Mouse (Mus musculus) forebrain, embryonic 15.5 days (tissue): ENCODE results near the gene Ddx59. TPM values are rescaled to one million over a fixed set of nuclear protein-coding genes. Genes with fewer than 3 reads are reported as not detected.

ENCODE experiments used
- ATAC-seq: fragments of 200-750 bp; cut with Nextera tagmentation; replicated peaks from 2 replicates; pipeline ENCODE4 v1.8.0; 2017; ENCODE audit warnings: mild to moderate bottlenecking, moderate TSS enrichment, moderate library complexity
- H3K27ac ChIP-seq: fragments of 300-500 bp; sonication (generic); replicated peaks from 2 replicates; pipeline ENCODE4 v1.5.1; 2015; ENCODE audit warnings: mild to moderate bottlenecking, inconsistent platforms
- H3K27me3 ChIP-seq: fragments of 300-500 bp; sonication (generic); 2 replicates; pipeline ENCODE4 v1.6.1; 2015; ENCODE audit warnings: inconsistent platforms
- H3K36me3 ChIP-seq: fragments of 300-500 bp; sonication (generic); 2 replicates; pipeline ENCODE4 v1.6.1; 2015; ENCODE audit warnings: mild to moderate bottlenecking, inconsistent platforms
- H3K4me1 ChIP-seq: fragments of 300-500 bp; sonication (generic); 2 replicates; pipeline ENCODE4 v1.6.1; 2015; ENCODE audit warnings: inconsistent platforms
- H3K4me2 ChIP-seq: fragments of 300-500 bp; sonication (generic); replicated peaks from 2 replicates; pipeline ENCODE4 v1.6.1; 2015; ENCODE audit warnings: mild to moderate bottlenecking, inconsistent platforms
- H3K4me3 ChIP-seq: fragments of 300-500 bp; sonication (generic); 2 replicates; pipeline ENCODE4 v1.5.1; 2015; ENCODE audit warnings: mild to moderate bottlenecking, inconsistent platforms
- H3K9ac ChIP-seq: fragments of 300-500 bp; sonication (generic); replicated peaks from 2 replicates; pipeline ENCODE4 v1.6.1; 2015; ENCODE audit warnings: mild to moderate bottlenecking, inconsistent platforms
- H3K9me3 ChIP-seq: fragments of 300-500 bp; sonication (generic); 2 replicates; pipeline ENCODE4 v1.6.1; 2016; ENCODE audit warnings: inconsistent platforms
- WGBS: fragments of 180-500 bp; shearing (Covaris S2); methylation state at CpG from one replicate; pipeline ENCODE4 v1.1.7; 2015; ENCODE audit warnings: mixed read lengths; 5-methylcytosine and 5-hydroxymethylcytosine counted together
- polyA plus RNA-seq: library from polyadenylated mRNA; unstranded; fragments of >200 nt; fragmentation: Nextera tagmentation; extraction: Ambion mirVana; gene quantifications from 2 replicates; pipeline ENCODE4 v1.2.1, GENCODE M21; 2015

Ddx59 gene
- polyA plus RNA-seq, 1 experiment from 2014 or later = 18.4 TPM

DNA sequence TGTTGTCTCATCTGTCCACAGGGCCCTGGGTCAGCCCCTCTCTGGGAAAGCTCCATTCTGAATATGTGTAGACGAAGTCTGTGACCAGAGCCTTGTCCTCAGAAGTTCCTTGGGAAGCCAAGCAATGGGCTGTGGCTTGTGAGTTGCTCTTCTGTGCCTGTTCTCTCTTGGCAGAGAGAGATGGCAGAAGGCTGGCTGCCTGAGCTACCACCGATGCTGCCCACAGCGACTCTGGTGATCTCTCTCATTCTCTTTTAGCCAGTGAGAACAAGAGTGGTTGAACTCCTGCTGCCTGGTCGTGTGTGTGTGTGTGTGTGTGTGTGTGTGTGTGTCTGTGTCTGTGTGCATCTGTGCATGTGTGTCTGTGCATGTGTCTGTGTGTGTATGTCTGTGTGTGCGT lies 37.4 kb downstream of the Ddx59 start:
- Histone ChIP-seq H3K4me1 (0 out of 2 replicates have a peak, but pooled peaks cover 3% of the 10 kb centered on the region), H3K27me3 (0 out of 2 replicates have a peak, but pooled peaks cover 3% of the 10 kb centered on the region), H3K4me2 (no peak overlapping the region), H3K36me3 (no peaks in the 10 kb centered on the region), H3K27ac (no peak overlapping the region), H3K4me3 (no peak overlapping the region), H3K9ac (no peak overlapping the region), H3K9me3 (no peaks in the 10 kb centered on the region)
- no peak for ATAC-seq
- WGBS = 75% methylated on average over 5 of the region's 5 CpGs

- no peaks in the 10 kb centered on the region for H3K36me3 ChIP-seq
- ATAC-seq = no peak
- H3K4me2 ChIP-seq = no peak overlapping the region
- H3K4me1 ChIP-seq = 0 out of 2 replicates have a peak, but pooled peaks cover 8% of the 10 kb centered on the region
- H3K9ac ChIP-seq = no peak overlapping the region
- H3K9me3 ChIP-seq = no peaks in the 10 kb centered on the region
- H3K4me3 ChIP-seq = no peak overlapping the region
- 69% methylated on average over 17 of the region's 17 CpGs for WGBS
- H3K27ac ChIP-seq = peak overlapping the region; percentile 36
- H3K27me3 ChIP-seq = 0 out of 2 replicates have a peak, but pooled peaks cover 3% of the 10 kb centered on the region
Observed at GRCm38 (mm10) chr1:136455756-136456585, 40.9 kb downstream of the Ddx59 start.

- no peaks in the 10 kb centered on the region for H3K9me3 ChIP-seq
- peak overlapping the region; percentile 11; the same call in 1 of the 2 replicates for H3K27ac ChIP-seq
- H3K9ac ChIP-seq = no peak overlapping the region
- H3K4me2 ChIP-seq = no peak overlapping the region
- WGBS = 78% methylated on average over 6 of the region's 6 CpGs
- no peak overlapping the region for H3K4me3 ChIP-seq
- ATAC-seq = no peak
- no peaks in the 10 kb centered on the region for H3K36me3 ChIP-seq
- H3K4me1 ChIP-seq = 0 out of 2 replicates have a peak, but pooled peaks cover 8% of the 10 kb centered on the region
- H3K27me3 ChIP-seq = 0 out of 2 replicates have a peak, but pooled peaks cover 3% of the 10 kb centered on the region
Observed at GRCm38 (mm10) chr1:136456741-136457140, 41.7 kb downstream of the Ddx59 start.

GRCm38 (mm10) chr1:136457403-136457802 lies 42.3 kb downstream of the Ddx59 start:
- no peak overlapping the region for H3K27ac ChIP-seq
- 0 out of 2 replicates have a peak, but pooled peaks cover 8% of the 10 kb centered on the region for H3K4me1 ChIP-seq
- H3K27me3 ChIP-seq = 0 out of 2 replicates have a peak, but pooled peaks cover 3% of the 10 kb centered on the region
- no peak for ATAC-seq
- H3K36me3 ChIP-seq = no peaks in the 10 kb centered on the region
- H3K4me2 ChIP-seq = no peak overlapping the region
- H3K4me3 ChIP-seq = no peak overlapping the region
- WGBS = 57% methylated on average over 4 of the region's 4 CpGs
- H3K9ac ChIP-seq = no peak overlapping the region
- no peaks in the 10 kb centered on the region for H3K9me3 ChIP-seq

DNA sequence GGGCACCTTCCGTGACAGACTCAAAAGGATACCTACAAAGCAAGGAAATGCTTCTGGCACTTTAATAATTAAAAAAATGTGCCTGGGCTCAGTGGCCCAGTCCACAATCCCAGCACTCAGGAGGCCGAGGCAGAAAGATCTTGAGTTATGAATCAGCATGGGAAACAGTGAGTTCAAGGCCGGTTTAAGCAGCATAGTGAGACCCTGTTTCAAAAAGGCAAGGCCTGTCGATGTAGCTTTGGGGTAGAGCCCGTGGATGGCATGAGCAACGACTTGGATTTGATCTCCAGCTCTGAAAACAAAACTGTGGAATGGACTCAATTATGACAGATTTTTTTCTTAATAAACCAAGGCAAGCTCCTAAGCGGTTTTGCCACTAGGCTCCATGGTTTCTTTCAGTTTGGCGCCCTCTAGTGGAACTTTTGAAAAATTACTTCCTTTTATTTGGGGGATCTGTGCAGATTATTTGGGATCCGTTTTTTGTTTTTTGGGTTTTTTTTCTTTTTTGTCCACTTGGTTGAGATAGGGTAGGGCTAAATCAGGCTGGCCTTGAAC lies 43.7 kb downstream of the Ddx59 start:
- Histone ChIP-seq H3K9me3 (no peaks in the 10 kb centered on the region), H3K36me3 (no peaks in the 10 kb centered on the region), H3K9ac (no peak overlapping the region), H3K4me3 (no peak overlapping the region), H3K4me2 (no peak overlapping the region), H3K27me3 (0 out of 2 replicates have a peak, but pooled peaks cover 3% of the 10 kb centered on the region), H3K27ac (no peak overlapping the region), H3K4me1 (0 out of 2 replicates have a peak, but pooled peaks cover 8% of the 10 kb centered on the region)
- 19% methylated on average over 9 of the region's 9 CpGs for WGBS
- no peak for ATAC-seq

GRCm38 (mm10) chr1:136462443-136462842 lies 47.4 kb downstream of the Ddx59 start:
- 54% methylated on average over 10 of the region's 10 CpGs for WGBS
- Histone ChIP-seq H3K4me1 (peaks cover 17% of the 10 kb centered on the region), H3K27me3 (no peaks in the 10 kb centered on the region), H3K4me2 (no peak overlapping the region), H3K36me3 (no peaks in the 10 kb centered on the region), H3K27ac (no peak overlapping the region), H3K9ac (no peak overlapping the region), H3K9me3 (no peaks in the 10 kb centered on the region), H3K4me3 (no peak overlapping the region)
- no peak for ATAC-seq

DNA sequence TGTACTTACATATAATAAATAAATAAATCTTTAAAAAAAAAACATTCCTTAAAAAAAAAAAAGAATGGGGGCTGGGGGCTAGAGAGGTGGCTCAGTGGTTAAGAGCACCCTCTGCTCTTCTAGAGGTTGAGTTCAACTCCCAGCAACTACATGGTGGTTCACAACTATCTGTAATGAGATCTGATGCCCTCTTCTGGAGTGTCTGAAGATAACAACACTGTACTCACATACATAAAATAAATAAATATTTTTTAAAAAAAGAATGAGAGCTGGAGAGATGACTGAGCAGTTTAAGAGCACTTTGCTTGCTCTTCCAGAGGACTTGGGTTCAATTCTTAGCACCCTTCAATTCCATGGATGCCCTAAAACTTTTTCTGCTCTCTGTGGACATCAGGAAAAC lies 50.1 kb downstream of the Ddx59 start:
- no peak for ATAC-seq

DNA sequence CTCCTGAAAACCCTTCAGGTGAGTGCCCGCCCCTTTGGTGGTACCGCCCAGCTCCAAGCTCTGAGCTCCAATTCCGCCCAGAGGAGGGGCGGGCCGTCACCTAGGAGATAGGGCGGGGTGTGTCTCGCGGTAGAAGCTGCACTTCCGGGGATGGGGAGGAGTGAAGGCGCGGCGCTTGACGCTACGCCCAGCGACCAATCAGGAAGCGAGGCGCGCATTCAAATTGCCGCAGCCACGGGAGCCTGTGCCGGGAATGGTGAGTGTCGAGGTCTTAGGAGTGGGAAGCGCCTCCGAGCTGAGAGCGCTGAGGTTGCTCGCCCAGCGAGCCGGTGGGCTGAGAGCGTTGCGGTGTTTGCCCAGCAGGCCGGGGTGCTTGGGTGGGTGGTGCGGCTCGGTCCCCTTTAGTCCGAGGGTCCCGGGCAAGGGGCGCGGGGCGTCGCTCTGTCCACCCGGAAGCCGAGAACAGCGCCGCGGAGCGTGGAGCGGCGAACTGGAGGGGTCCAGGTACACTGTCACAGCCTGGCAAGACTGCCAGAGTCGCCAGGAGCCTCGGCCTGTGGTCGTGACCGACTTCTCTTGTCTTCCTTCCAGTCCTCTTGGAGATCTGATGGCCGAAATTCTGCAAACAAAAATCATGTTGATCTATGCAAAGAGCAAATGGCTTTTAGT lies 51.2 kb downstream of the Ddx59 start, which contains the start of gene Kif14:
Kif14 (plus strand) TSS at position 201 of the 669 bp plus-strand sequence.
- Histone ChIP-seq H3K36me3 (no peaks in the 10 kb centered on the region), H3K9me3 (no peaks in the 10 kb centered on the region), H3K27me3 (no peaks in the 10 kb centered on the region), H3K4me2 (peak within 1 kb of the TSS; percentile 97), H3K4me3 (peak within 1 kb of the TSS; percentile 52), H3K4me1 (peaks cover 21% of the 10 kb centered on the region), H3K9ac (peak within 1 kb of the TSS; percentile 39), H3K27ac (no peak within 1 kb of the TSS)
- under 1% methylated on average over 52 of the region's 52 CpGs for WGBS
- peak; percentile 99 for ATAC-seq

More for the DNA sequence above, 50.1 kb downstream of the Ddx59 start:
- Histone ChIP-seq H3K4me1 (peaks cover 16% of the 10 kb centered on the region), H3K4me3 (no peak overlapping the region), H3K4me2 (no peak overlapping the region), H3K36me3 (no peaks in the 10 kb centered on the region), H3K27ac (no peak overlapping the region), H3K27me3 (no peaks in the 10 kb centered on the region), H3K9me3 (no peaks in the 10 kb centered on the region), H3K9ac (no peak overlapping the region)

DNA sequence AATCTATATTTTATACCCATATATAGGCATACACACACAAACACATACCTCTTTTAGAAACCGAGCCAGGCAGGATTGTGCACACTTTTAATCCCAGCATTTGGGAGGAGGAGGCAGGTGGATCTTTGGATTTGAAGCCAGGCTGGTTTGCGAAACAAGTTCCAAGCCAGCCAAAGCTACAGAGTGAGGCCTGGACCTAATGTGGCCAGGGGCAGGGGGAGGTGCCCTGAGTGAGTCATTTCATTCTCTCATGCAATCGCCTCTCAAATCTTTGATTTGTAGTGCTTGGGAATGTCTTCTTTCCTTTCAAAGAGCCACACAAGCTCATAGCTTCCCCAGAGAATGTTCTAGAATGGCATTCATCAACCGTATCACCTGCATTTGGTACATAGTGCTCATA lies 54.3 kb downstream of the Ddx59 start:
- Histone ChIP-seq H3K27ac (no peak overlapping the region), H3K4me2 (no peak overlapping the region), H3K9ac (no peak overlapping the region), H3K9me3 (no peaks in the 10 kb centered on the region), H3K4me1 (peaks cover 21% of the 10 kb centered on the region), H3K4me3 (no peak overlapping the region), H3K36me3 (peaks cover 3% of the 10 kb centered on the region; the same call in 1 of the 2 replicates), H3K27me3 (no peaks in the 10 kb centered on the region)
- no peak for ATAC-seq
- 87% methylated on average over 4 of the region's 4 CpGs for WGBS

GRCm38 (mm10) chr1:136470471-136470870 lies 55.4 kb downstream of the Ddx59 start:
- Histone ChIP-seq H3K4me1 (peaks cover 21% of the 10 kb centered on the region), H3K27me3 (no peaks in the 10 kb centered on the region), H3K27ac (no peak overlapping the region), H3K4me2 (no peak overlapping the region), H3K36me3 (peaks cover 3% of the 10 kb centered on the region; the same call in 1 of the 2 replicates), H3K4me3 (no peak overlapping the region), H3K9me3 (no peaks in the 10 kb centered on the region), H3K9ac (no peak overlapping the region)
- WGBS = 28% methylated on average over 6 of the region's 6 CpGs
- ATAC-seq = no peak
